Mouse (Mus musculus): ENCODE data around the gene Ddias.
"Not testable (repeated sequence)": the region's sequence is repeated elsewhere in the genome, so short reads cannot be mapped to it uniquely, and the experiment has no call there.

The Ddias gene

GRCm38 (mm10) chr7:92874116-92874675 lies at the start of gene Ddias, which contains the start of gene Prcp:
Gene Ddias (minus strand): TSS chr7:92874247.
Gene Prcp (plus strand): TSS chr7:92874470.
- DNase-seq (ENCODE audit: low spot score in 2 of 2): peak; percentile 93 to 94

GRCm38 (mm10) chr7:92920857-92921172 lies 46.8 kb upstream of the Ddias start:
- DNase-seq (ENCODE audit: low spot score in 2 of 2): no peak

- no peak for DNase-seq (ENCODE audit: low spot score in 2 of 2)
Observed at GRCm38 (mm10) chr7:92920172-92920856, 46.3 kb upstream of the Ddias start.

- not testable (repeated sequence) for DNase-seq (ENCODE audit: low spot score in 2 of 2)
Observed at GRCm38 (mm10) chr7:92904285-92904684, 30.2 kb upstream of the Ddias start.

- DNase-seq (ENCODE audit: low spot score in 2 of 2): peak; percentile 65 to 70
Observed at GRCm38 (mm10) chr7:92903360-92904038, 29.5 kb upstream of the Ddias start.

- no peak for DNase-seq (ENCODE audit: low spot score in 2 of 2)
Observed at GRCm38 (mm10) chr7:92897021-92897420, 23.0 kb upstream of the Ddias start.

- DNase-seq (ENCODE audit: low spot score in 2 of 2): no peak
Observed at GRCm38 (mm10) chr7:92896036-92896435, 22.0 kb upstream of the Ddias start.

- no peak for DNase-seq (ENCODE audit: low spot score in 2 of 2)
Observed at GRCm38 (mm10) chr7:92893478-92893877, 19.4 kb upstream of the Ddias start.

GRCm38 (mm10) chr7:92890618-92891230 lies 16.7 kb upstream of the Ddias start:
- no peak for DNase-seq (ENCODE audit: low spot score in 2 of 2)

GRCm38 (mm10) chr7:92890211-92890610 lies 16.2 kb upstream of the Ddias start:
- DNase-seq (ENCODE audit: low spot score in 2 of 2): no peak

- no peak for DNase-seq (ENCODE audit: low spot score in 2 of 2)
Observed at GRCm38 (mm10) chr7:92887230-92887629, 13.2 kb upstream of the Ddias start.

GRCm38 (mm10) chr7:92886801-92887200 lies 12.8 kb upstream of the Ddias start:
- no peak for DNase-seq (ENCODE audit: low spot score in 2 of 2)

GRCm38 (mm10) chr7:92884998-92885660 lies 11.1 kb upstream of the Ddias start:
- no peak for DNase-seq (ENCODE audit: low spot score in 2 of 2)

- no peak for DNase-seq (ENCODE audit: low spot score in 2 of 2)
Observed at GRCm38 (mm10) chr7:92883850-92884716, 10.0 kb upstream of the Ddias start.

- DNase-seq (ENCODE audit: low spot score in 2 of 2): peak in 1 of 2 experiments; percentile 47
Observed at GRCm38 (mm10) chr7:92878575-92879285, 4.7 kb upstream of the Ddias start.

GRCm38 (mm10) chr7:92876538-92876937 lies 2.5 kb upstream of the Ddias start:
- no peak for DNase-seq (ENCODE audit: low spot score in 2 of 2)

- no peak for DNase-seq (ENCODE audit: low spot score in 2 of 2)
Observed at GRCm38 (mm10) chr7:92876066-92876465, 2.0 kb upstream of the Ddias start.

- peak; percentile 96 to 97 for DNase-seq (ENCODE audit: low spot score in 2 of 2)
Observed at GRCm38 (mm10) chr7:92874761-92875408, 838 bp upstream of the Ddias start.

GRCm38 (mm10) chr7:92871596-92871995 lies 2.5 kb downstream of the Ddias start:
- DNase-seq (ENCODE audit: low spot score in 2 of 2): no peak

GRCm38 (mm10) chr7:92870161-92870560 lies 3.9 kb downstream of the Ddias start:
- no peak for DNase-seq (ENCODE audit: low spot score in 2 of 2)
